Mouse (Mus musculus): ENCODE data around the gene Lipc. TPM values are rescaled to one million over a fixed set of nuclear protein-coding genes. Genes with fewer than 3 reads are reported as not detected.

The Lipc gene
- polyA plus RNA-seq, 1 experiment, result not detected

DNA sequence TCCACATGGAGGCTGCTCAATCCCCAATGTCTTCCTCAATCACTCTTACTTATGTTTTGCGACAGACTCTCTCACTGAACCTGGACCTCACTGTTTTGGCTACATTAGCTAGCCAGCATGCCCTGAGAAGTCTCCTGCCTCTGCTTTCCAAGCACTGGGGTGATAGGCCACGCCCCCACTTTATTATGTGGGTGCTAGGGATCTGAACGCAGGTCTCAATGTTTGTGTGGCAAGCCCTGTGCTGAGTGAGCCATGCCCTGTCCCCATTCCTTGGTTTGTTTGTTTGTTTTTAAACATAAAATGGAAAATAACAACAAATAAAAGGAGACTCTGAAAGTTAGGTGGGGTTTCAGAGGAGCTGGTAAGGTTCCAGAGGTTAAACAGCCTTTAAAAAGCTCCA is 7.4 kb upstream of the Lipc start:
- TF ChIP-seq GATA1 (IDR thresholded peaks at IDR 0.05; ENCODE audit: borderline replicate concordance, low read length) (no peak), FLI1 (IDR thresholded peaks at IDR 0.05; ENCODE audit: low read length) (no peak)
- Histone ChIP-seq H3K36me3 (replicated peaks; ENCODE audit: low read length) (no peaks in the 10 kb centered on the region), H3K4me1 (peaks cover 24% of the 10 kb centered on the region), H3K4me3 (replicated peaks) (no peak overlapping the region), H3K27me3 (replicated peaks) (no peaks in the 10 kb centered on the region), H3K9me3 (no peaks in the 10 kb centered on the region; the same call in 1 of the 2 replicates)

DNA sequence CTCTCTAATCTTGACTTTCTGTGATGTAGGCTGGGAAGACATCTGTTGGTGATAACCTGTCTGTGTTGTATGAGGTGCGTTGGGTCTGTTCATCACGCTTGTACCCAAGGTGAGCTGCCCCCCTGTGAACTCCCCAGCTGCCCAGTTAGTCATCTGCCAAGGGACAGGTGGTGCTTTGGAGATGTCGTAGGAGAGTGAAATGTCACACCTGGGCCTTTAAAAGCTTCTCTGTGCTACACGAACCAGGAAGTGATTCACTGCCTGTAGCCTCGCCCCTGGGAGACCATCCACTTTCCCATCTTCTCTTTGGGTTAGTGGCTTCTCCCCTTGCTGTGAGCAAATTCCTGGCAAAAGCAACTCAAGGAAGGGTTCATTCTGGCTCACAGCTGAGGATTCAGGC is 6.4 kb upstream of the Lipc start:
- TF ChIP-seq FLI1 (IDR thresholded peaks at IDR 0.05; ENCODE audit: low read length) (no peak), GATA1 (IDR thresholded peaks at IDR 0.05; ENCODE audit: borderline replicate concordance, low read length) (no peak)
- peaks cover 19% of the 10 kb centered on the region for H3K4me1 ChIP-seq
- no peaks in the 10 kb centered on the region; the same call in 1 of the 2 replicates for H3K9me3 ChIP-seq
- no peak overlapping the region for H3K4me3 ChIP-seq (replicated peaks)
- H3K36me3 ChIP-seq (replicated peaks; ENCODE audit: low read length), result no peaks in the 10 kb centered on the region
- no peaks in the 10 kb centered on the region for H3K27me3 ChIP-seq (replicated peaks)

DNA sequence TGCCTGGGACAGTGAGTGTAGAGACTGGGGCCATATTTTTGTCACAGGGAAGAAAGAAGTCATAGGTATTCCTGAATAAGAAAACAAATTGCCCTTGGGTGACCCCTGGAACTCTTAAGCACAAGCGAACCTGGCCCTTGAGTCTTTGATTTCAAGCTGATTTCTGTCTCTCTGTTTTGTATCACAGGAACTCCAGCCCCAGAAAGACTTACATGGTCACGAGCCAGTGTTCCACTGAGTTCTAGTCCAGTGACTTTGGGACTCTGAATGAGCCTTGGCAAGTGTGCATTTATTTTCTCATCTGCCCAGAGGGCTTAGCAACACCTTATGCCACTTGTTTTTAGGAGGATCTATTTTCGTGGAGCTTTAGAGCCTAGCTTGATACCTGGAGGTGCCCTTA is 5.7 kb upstream of the Lipc start:
- Histone ChIP-seq H3K36me3 (replicated peaks; ENCODE audit: low read length) (no peaks in the 10 kb centered on the region), H3K27me3 (replicated peaks) (no peaks in the 10 kb centered on the region), H3K4me3 (replicated peaks) (no peak overlapping the region), H3K4me1 (peaks cover 22% of the 10 kb centered on the region), H3K9me3 (no peaks in the 10 kb centered on the region; the same call in 1 of the 2 replicates)
- TF ChIP-seq GATA1 (IDR thresholded peaks at IDR 0.05; ENCODE audit: borderline replicate concordance, low read length) (no peak), FLI1 (IDR thresholded peaks at IDR 0.05; ENCODE audit: low read length) (no peak)

DNA sequence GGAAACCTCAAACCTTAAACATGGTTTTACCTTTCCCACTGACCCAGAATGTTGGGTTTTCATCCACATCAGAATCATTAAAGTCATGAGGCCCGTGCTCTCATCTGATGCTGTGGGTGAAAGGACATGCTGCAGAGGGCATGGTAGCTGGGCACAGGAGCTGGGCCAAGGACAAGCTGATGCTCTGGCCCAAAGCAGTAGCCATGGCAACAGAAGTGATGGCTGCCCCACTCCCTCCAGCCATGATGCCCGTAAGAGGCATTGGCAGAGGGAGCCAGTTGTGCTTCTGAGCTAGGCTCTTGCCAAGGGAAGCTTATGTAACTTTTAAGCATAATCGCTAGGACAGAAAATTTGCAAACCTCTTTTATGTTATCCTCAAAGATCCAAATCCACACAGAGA is 2.2 kb upstream of the Lipc start:
- TF ChIP-seq FLI1 (IDR thresholded peaks at IDR 0.05; ENCODE audit: low read length), result no peak
- no peaks in the 10 kb centered on the region for H3K36me3 ChIP-seq (replicated peaks; ENCODE audit: low read length)
- no peaks in the 10 kb centered on the region for H3K27me3 ChIP-seq (replicated peaks)
- H3K4me1 ChIP-seq, result peaks cover 35% of the 10 kb centered on the region
- no peak overlapping the region for H3K4me3 ChIP-seq (replicated peaks)
- H3K9me3 ChIP-seq, result no peaks in the 10 kb centered on the region

DNA sequence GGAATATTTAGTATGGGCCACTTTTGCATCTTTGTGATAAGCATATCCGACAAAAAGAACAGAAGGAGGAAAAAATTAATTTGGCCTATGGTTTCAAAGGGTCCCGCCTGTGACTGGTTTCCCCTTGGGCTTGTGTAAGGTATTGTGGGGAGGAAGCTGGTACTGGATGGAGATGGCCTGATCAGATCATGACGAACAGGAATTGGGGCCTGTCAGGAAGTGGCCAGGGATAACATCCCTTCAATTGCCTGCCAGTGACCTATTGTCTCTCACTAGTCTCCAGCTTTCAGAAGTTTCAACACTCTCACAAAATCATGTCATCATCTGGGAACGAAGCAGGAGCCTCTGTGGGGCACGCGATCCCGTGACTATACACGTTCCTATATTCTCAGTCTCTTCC is 2.7 kb downstream of the Lipc start:
- TF ChIP-seq GATA1 (IDR thresholded peaks at IDR 0.05; ENCODE audit: borderline replicate concordance, low read length) (no peak), FLI1 (IDR thresholded peaks at IDR 0.05; ENCODE audit: low read length) (no peak)
- Histone ChIP-seq H3K4me3 (replicated peaks) (no peak overlapping the region), H3K4me1 (peaks cover 38% of the 10 kb centered on the region), H3K27me3 (replicated peaks) (no peaks in the 10 kb centered on the region), H3K9me3 (no peaks in the 10 kb centered on the region), H3K36me3 (replicated peaks; ENCODE audit: low read length) (no peaks in the 10 kb centered on the region)

DNA sequence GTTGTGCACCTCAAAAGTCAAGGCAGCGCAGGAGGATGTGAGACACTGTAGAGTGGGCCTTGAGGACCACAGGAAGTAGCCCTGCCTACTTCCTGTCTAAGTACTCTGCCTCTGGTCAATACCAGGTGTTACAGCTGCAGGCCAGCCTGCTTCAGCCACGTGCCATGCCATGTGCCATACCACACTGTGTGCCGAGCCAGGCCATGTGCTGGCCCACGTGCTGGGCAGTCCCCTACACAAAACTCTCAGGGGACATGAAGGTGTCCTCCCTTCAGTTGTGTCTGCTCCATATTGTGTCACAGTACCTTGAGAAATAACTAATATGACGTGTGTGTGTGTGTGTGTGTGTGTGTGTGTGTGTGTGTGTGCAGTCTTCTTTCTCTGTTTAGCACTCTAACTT is 4.7 kb downstream of the Lipc start:
- Histone ChIP-seq H3K36me3 (replicated peaks; ENCODE audit: low read length) (no peaks in the 10 kb centered on the region), H3K4me1 (peaks cover 43% of the 10 kb centered on the region)

DNA sequence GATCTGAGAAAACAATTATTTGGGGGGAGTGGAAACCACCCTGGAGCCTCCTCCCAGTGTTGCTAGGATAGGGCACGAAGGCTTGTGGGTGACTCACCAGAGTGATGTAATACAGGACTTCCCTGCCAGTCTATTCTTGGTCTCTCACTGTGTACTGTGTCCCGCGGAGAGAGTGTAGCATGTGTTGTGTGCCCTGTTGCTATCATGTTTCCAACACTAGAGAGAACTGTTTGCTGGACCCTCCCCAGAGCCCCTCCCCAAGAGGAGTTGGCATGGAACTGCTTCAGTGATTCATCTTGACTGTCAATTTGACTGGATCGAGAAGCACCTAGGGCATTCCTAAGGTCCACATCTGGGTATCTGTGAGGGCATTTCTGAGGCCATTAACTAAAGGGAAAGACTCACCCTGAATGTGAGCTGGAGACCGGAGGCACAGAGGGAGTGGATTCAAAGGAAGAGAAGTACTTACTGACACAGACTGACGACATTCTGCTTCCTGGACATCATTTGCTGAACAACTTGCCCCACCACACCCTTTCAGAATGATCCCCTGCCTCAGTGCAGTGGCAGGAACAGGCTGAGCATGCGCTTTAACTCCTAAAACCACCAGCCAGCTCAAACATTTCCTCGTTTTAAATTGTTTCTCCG is 9.2 kb downstream of the Lipc start:
- peaks cover 63% of the 10 kb centered on the region for H3K4me1 ChIP-seq
- H3K9me3 ChIP-seq, result no peaks in the 10 kb centered on the region
- peak overlapping the region; percentile 71 for H3K4me3 ChIP-seq (replicated peaks)
- no peaks in the 10 kb centered on the region for H3K36me3 ChIP-seq (replicated peaks; ENCODE audit: low read length)
- no peaks in the 10 kb centered on the region for H3K27me3 ChIP-seq (replicated peaks)
- TF ChIP-seq GATA1 (IDR thresholded peaks at IDR 0.05; ENCODE audit: borderline replicate concordance, low read length) (no peak), FLI1 (IDR thresholded peaks at IDR 0.05; ENCODE audit: low read length) (no peak)

More for the DNA sequence above, 4.7 kb downstream of the Lipc start:
- no peaks in the 10 kb centered on the region for H3K27me3 ChIP-seq (replicated peaks)
- TF ChIP-seq FLI1 (IDR thresholded peaks at IDR 0.05; ENCODE audit: low read length) (no peak), GATA1 (IDR thresholded peaks at IDR 0.05; ENCODE audit: borderline replicate concordance, low read length) (no peak)
- peak overlapping the region; percentile 8 for H3K4me3 ChIP-seq (replicated peaks)
- no peaks in the 10 kb centered on the region for H3K9me3 ChIP-seq

DNA sequence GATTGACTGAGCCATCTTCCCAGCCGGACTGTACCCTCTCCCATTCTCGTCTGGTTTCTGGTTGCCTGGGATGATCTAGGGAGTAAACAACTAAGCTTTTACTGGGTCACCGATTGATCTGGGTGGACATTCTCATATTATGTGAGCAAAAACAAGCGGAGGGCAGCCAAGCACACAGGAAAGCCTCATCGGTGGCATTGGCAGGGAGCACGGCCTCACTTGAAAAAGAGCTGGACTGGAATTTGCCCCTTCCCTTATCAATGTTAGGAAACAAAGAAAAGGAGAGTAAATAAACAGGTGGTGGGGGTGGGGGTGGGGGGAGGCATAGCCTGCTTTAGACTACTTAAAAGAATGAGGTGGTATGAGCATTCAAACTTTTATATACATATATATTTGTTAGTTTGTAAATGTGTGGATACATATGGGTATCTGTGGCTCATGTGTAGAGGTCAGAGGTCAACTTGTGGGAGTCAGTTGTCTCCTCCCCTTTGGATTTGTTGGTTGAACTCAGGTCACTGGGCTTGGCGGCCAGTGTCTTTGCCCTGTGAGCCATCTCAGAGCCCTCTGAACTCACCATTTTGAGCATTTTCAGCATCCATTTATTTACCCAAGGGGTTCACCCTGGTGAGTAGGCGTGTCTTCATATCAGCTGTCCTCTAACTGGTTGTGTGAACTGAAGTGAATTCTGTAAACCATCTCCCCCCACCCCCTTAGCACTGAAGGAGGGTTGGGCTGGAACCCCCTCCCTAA is 12.1 kb downstream of the Lipc start:
- Histone ChIP-seq H3K27me3 (replicated peaks) (no peaks in the 10 kb centered on the region), H3K4me1 (peaks cover 76% of the 10 kb centered on the region), H3K9me3 (no peaks in the 10 kb centered on the region), H3K4me3 (replicated peaks) (no peak overlapping the region), H3K36me3 (replicated peaks; ENCODE audit: low read length) (no peaks in the 10 kb centered on the region)
- TF ChIP-seq GATA1 (IDR thresholded peaks at IDR 0.05; ENCODE audit: borderline replicate concordance, low read length) (no peak), FLI1 (IDR thresholded peaks at IDR 0.05; ENCODE audit: low read length) (no peak)

DNA sequence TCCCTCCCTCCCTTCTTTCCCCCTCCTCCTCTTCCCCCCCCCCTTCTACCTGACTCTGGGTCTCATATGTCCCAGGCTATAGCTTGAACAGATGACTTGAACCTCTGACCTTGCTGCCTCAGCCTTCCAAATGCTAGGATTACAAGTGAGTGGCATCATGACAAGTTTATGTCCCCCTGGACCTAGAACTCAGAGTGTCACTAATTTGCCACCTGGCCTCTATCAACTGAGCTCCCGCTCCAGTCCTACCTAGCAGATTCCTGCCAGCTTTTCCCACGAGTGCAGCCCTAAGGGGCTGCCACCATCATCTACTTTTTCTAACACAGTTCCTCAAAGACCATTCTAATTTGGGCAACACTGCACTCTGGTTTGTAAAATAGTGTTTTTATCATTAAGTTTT is 13.2 kb downstream of the Lipc start:
- Histone ChIP-seq H3K4me1 (peaks cover 70% of the 10 kb centered on the region), H3K4me3 (replicated peaks) (no peak overlapping the region), H3K36me3 (replicated peaks; ENCODE audit: low read length) (no peaks in the 10 kb centered on the region), H3K27me3 (replicated peaks) (no peaks in the 10 kb centered on the region), H3K9me3 (no peaks in the 10 kb centered on the region)
- TF ChIP-seq FLI1 (IDR thresholded peaks at IDR 0.05; ENCODE audit: low read length) (no peak), GATA1 (IDR thresholded peaks at IDR 0.05; ENCODE audit: borderline replicate concordance, low read length) (no peak)

DNA sequence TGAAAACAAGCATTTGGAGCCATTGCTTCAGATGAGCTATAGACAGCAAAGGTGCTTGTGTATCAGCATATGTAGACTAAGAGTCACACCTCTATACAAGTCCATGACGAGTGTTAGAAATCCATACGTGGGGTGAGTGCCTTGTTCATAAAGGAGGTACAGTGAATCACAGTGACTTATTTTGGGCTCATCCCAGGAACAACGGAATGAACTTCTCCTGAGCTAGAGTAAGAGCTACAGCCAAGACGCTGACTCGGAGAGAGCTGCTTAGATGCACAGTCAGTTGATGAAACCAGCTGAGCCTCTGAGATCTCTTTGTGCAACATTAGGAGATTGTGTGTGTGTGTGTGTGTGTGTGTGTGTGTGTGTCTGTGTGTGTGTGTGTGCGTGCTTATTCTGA is 13.9 kb downstream of the Lipc start:
- no peak overlapping the region for H3K4me3 ChIP-seq (replicated peaks)
- H3K4me1 ChIP-seq, result peaks cover 63% of the 10 kb centered on the region
- H3K9me3 ChIP-seq, result no peaks in the 10 kb centered on the region
- TF ChIP-seq FLI1 (IDR thresholded peaks at IDR 0.05; ENCODE audit: low read length) (no peak), GATA1 (IDR thresholded peaks at IDR 0.05; ENCODE audit: borderline replicate concordance, low read length) (no peak)
- no peaks in the 10 kb centered on the region for H3K27me3 ChIP-seq (replicated peaks)
- H3K36me3 ChIP-seq (replicated peaks; ENCODE audit: low read length), result no peaks in the 10 kb centered on the region

All from megakaryocyte, embryonic 14.5 days (primary cell).